Mouse (Mus musculus): Measurements from ENCODE around the gene Mob3b.

- TF ChIP-seq CTCF (IDR thresholded peaks at IDR 0.05; ENCODE audit: low read depth) (no peak), EP300 (IDR thresholded peaks at IDR 0.05; ENCODE audit: low read depth) (no peak)
Measured at GRCm38 (mm10) chr4:34917400-34917799, 239.9 kb downstream of the Mob3b start.
